Mouse (Mus musculus) layer of hippocampus, adult 18-20 months (tissue): ENCODE measurements around the gene Myo5a. TPM values are rescaled to one million over a fixed set of nuclear protein-coding genes. Genes with fewer than 3 reads are reported as not detected.

Experiments
- DNase-seq, 2 experiments: peaks; one replicate each; pipeline ENCODE4 v3.0.0; 2022; ENCODE audit warnings: low spot score in 2 of 2
- long read RNA-seq: library from polyadenylated mRNA; stranded (forward); transcript quantifications from one replicate; pipeline ENCODE4 v2.0.0, GENCODE M21; 2021
- total RNA-seq, 2 experiments: library from RNA; stranded (reverse); gene quantifications; 2 replicates each; pipeline ENCODE4 v1.2.3; 2021

The Myo5a gene
- total RNA-seq = 100 to 1,000 TPM; 200 to 204 TPM
- long read RNA-seq, partial matches to known transcripts = 49 of 98 reads
- long read RNA-seq, other reads (novel, unspliced or antisense) = 49 of 98 reads

GRCm38 (mm10) chr9:75070457-75071028 is at the start of gene Myo5a:
TSS of gene Myo5a (plus strand) at chr9:75071015.
- DNase-seq = no peak

GRCm38 (mm10) chr9:75022546-75022945 is 48.3 kb upstream of the Myo5a start:
- DNase-seq = no peak

GRCm38 (mm10) chr9:75023150-75023894 is 47.5 kb upstream of the Myo5a start:
- DNase-seq = no peak

- no peak for DNase-seq
Measured at GRCm38 (mm10) chr9:75024089-75024488, 46.7 kb upstream of the Myo5a start.

GRCm38 (mm10) chr9:75025689-75026088 is 45.1 kb upstream of the Myo5a start:
- no peak for DNase-seq

- no peak for DNase-seq
Measured at GRCm38 (mm10) chr9:75032408-75032807, 38.4 kb upstream of the Myo5a start.

- DNase-seq = no peak
Measured at GRCm38 (mm10) chr9:75033141-75033540, 37.7 kb upstream of the Myo5a start.

- no peak for DNase-seq
Measured at GRCm38 (mm10) chr9:75034691-75035090, 36.1 kb upstream of the Myo5a start.

- DNase-seq = no peak
Measured at GRCm38 (mm10) chr9:75035944-75036343, 34.9 kb upstream of the Myo5a start.

GRCm38 (mm10) chr9:75037451-75038356 is 33.1 kb upstream of the Myo5a start, which contains the start of gene Arpp19:
TSS of gene Arpp19 (plus strand) at chr9:75037614.
- DNase-seq = peak; percentile 87 to 91

GRCm38 (mm10) chr9:75038357-75038688 is 32.5 kb upstream of the Myo5a start:
- DNase-seq = no peak

- DNase-seq = no peak
Measured at GRCm38 (mm10) chr9:75040566-75040965, 30.2 kb upstream of the Myo5a start.

GRCm38 (mm10) chr9:75041840-75042525 is 28.8 kb upstream of the Myo5a start:
- no peak for DNase-seq

GRCm38 (mm10) chr9:75043191-75043590 is 27.6 kb upstream of the Myo5a start:
- DNase-seq = no peak

GRCm38 (mm10) chr9:75047079-75047478 is 23.7 kb upstream of the Myo5a start:
- no peak for DNase-seq

GRCm38 (mm10) chr9:75049100-75049499 is 21.7 kb upstream of the Myo5a start:
- no peak for DNase-seq

- DNase-seq = peak; percentile 66 to 93
Measured at GRCm38 (mm10) chr9:75050003-75050402, 20.8 kb upstream of the Myo5a start.

- DNase-seq = no peak
Measured at GRCm38 (mm10) chr9:75051841-75052240, 19.0 kb upstream of the Myo5a start.

GRCm38 (mm10) chr9:75055046-75055445 is 15.8 kb upstream of the Myo5a start:
- DNase-seq = no peak

- no peak for DNase-seq
Measured at GRCm38 (mm10) chr9:75064678-75065331, 6.0 kb upstream of the Myo5a start.
